Mouse (Mus musculus) liver, embryonic 11.5 days (tissue): ENCODE data around the gene Gng5. TPM values are rescaled to one million over a fixed set of nuclear protein-coding genes. Genes with fewer than 3 reads are reported as not detected.

ENCODE experiments used
- polyA plus RNA-seq: library from polyadenylated mRNA; unstranded; fragments of >200 nt; fragmentation: Nextera tagmentation; extraction: Ambion mirVana; gene quantifications from 2 replicates; pipeline ENCODE4 v1.2.1, GENCODE M21; 2014

Gng5 gene
- polyA plus RNA-seq, 1 experiment from 2014 or later, result 987 TPM

Other genes with a start within 250 kb of the Gng5 start
- 109 and 130 TPM in 2 replicates for gene Ssx2ip, start 95.2 kb upstream of the Gng5 start, polyA plus RNA-seq
- gene Ctbs, start 50.0 kb upstream of the Gng5 start, polyA plus RNA-seq, result 8.2 and 8.4 TPM in 2 replicates
- gene Spata1, start 54 bp upstream of the Gng5 start, polyA plus RNA-seq, result 3.6 and 4.6 TPM in 2 replicates
- gene Rpf1, start 21.6 kb downstream of the Gng5 start, polyA plus RNA-seq, result 74.7 and 77.6 TPM in 2 replicates
- gene Uox, start 70.6 kb downstream of the Gng5 start, polyA plus RNA-seq, result 0.34 and 0.55 TPM in 2 replicates
- gene Dnase2b, start 115.8 kb downstream of the Gng5 start, polyA plus RNA-seq, result 0.09 and 0.11 TPM in 2 replicates
- not detected in 2 replicates for gene 4930503B20Rik, start 151.5 kb downstream of the Gng5 start, polyA plus RNA-seq
- gene Samd13, start 185.8 kb downstream of the Gng5 start, polyA plus RNA-seq, result 0.47 and 0.73 TPM in 2 replicates